Mouse (Mus musculus): ENCODE data around the gene Pnldc1. TPM values are rescaled to one million over a fixed set of nuclear protein-coding genes. Genes with fewer than 3 reads are reported as not detected.

Gene Pnldc1
- total and polyA plus RNA-seq, 2 experiments: 1.3 to 1.5 TPM

DNA sequence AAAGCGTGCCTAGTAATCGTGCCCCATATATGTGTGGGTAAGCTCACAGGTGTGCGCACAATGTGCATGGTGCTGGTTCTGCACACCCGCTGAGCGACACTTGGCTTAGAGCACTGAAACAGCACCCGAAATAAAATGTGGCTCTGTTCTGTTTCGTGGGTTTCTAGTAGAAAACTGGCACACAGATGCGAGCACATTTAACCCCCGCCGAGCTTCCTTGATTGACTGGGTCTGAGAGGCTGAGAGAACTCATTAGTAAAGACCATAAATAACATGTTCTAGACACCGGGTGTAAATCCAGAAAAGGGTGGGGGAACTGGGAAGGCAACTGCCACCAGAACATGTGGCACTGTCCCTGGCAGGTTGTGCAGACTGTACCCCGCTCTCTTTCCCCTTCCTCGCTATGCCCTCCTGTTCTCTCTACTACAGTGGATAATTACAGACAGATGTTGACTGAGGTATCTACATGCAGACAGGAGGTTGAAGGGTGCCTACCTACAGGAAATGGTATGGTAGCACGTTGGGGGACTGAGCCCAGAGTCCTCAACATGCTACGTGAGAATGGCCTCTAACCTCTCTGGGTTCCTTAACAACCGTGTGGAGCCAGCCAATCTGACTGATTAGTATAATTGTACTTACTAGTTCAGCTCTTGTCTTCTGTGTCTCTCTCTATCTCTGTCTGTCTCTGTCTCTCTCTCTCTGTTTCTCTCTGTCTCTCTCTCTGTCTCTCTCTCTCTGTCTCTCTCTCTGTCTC, 37.6 kb downstream of the Pnldc1 start:
- H3K79me2 ChIP-seq (ENCODE audit: control insufficient read depth, insufficient read depth, low read length): no peaks in the 10 kb centered on the region
- no peak overlapping the region for H3K4me3 ChIP-seq (ENCODE audit: insufficient read depth, low read depth, low read length)
- H3K36me3 ChIP-seq (ENCODE audit: control insufficient read depth, insufficient read depth, low read length): no peaks in the 10 kb centered on the region
- DNase-seq (ENCODE audit: extremely low read depth, low read depth, low spot score): no peak
- H3K4me1 ChIP-seq (ENCODE audit: control insufficient read depth, insufficient read depth, low read length): no peaks in the 10 kb centered on the region
- H3K9ac ChIP-seq (ENCODE audit: low read depth, low read length): no peak overlapping the region
- WGBS: 71% methylated on average over 16 of the region's 16 CpGs
- H3K27me3 ChIP-seq (ENCODE audit: control insufficient read depth, insufficient read depth, low read length): 0 out of 2 replicates have a peak, but pooled peaks cover 3% of the 10 kb centered on the region
- no peak overlapping the region for H3K27ac ChIP-seq (replicated peaks; ENCODE audit: insufficient read depth, low read depth, low read length)
- TF ChIP-seq POLR2A (IDR thresholded peaks at IDR 0.05; ENCODE audit: extremely low read depth, insufficient read depth, low read length): no peak

- Histone ChIP-seq H3K4me3 (ENCODE audit: insufficient read depth, low read depth, low read length) (no peak overlapping the region), H3K9ac (ENCODE audit: low read depth, low read length) (no peak overlapping the region), H3K4me1 (ENCODE audit: control insufficient read depth, insufficient read depth, low read length) (no peaks in the 10 kb centered on the region), H3K27me3 (ENCODE audit: control insufficient read depth, insufficient read depth, low read length) (no peaks in the 10 kb centered on the region), H3K27ac (replicated peaks; ENCODE audit: insufficient read depth, low read depth, low read length) (no peak overlapping the region), H3K36me3 (ENCODE audit: control insufficient read depth, insufficient read depth, low read length) (no peaks in the 10 kb centered on the region), H3K79me2 (ENCODE audit: control insufficient read depth, insufficient read depth, low read length) (no peaks in the 10 kb centered on the region)
- no peak for DNase-seq (ENCODE audit: extremely low read depth, low read depth, low spot score)
- TF ChIP-seq POLR2A (IDR thresholded peaks at IDR 0.05; ENCODE audit: extremely low read depth, insufficient read depth, low read length) (no peak), CTCF (IDR thresholded peaks at IDR 0.05; ENCODE audit: low read depth, low read length) (no peak)
- WGBS: 40% methylated on average over 4 of the region's 4 CpGs
Observed at GRCm38 (mm10) chr17:12868640-12869039, 41.4 kb downstream of the Pnldc1 start.

GRCm38 (mm10) chr17:12868043-12868442, 42.0 kb downstream of the Pnldc1 start, which contains the start of gene Mas1:
Gene Mas1 (minus strand): TSS chr17:12868143.
- Histone ChIP-seq H3K36me3 (ENCODE audit: control insufficient read depth, insufficient read depth, low read length) (no peaks in the 10 kb centered on the region), H3K4me3 (ENCODE audit: insufficient read depth, low read depth, low read length) (no peak within 1 kb of the TSS), H3K4me1 (ENCODE audit: control insufficient read depth, insufficient read depth, low read length) (no peaks in the 10 kb centered on the region), H3K27me3 (ENCODE audit: control insufficient read depth, insufficient read depth, low read length) (no peaks in the 10 kb centered on the region), H3K79me2 (ENCODE audit: control insufficient read depth, insufficient read depth, low read length) (no peaks in the 10 kb centered on the region), H3K9ac (ENCODE audit: low read depth, low read length) (no peak within 1 kb of the TSS), H3K27ac (replicated peaks; ENCODE audit: insufficient read depth, low read depth, low read length) (no peak within 1 kb of the TSS)
- WGBS: 61% methylated on average over 2 of the region's 2 CpGs
- no peak for DNase-seq (ENCODE audit: extremely low read depth, low read depth, low spot score)
- no peak for TF ChIP-seq POLR2A (IDR thresholded peaks at IDR 0.05; ENCODE audit: extremely low read depth, insufficient read depth, low read length)
- TF ChIP-seq CTCF (IDR thresholded peaks at IDR 0.05; ENCODE audit: low read depth, low read length): no peak

DNA sequence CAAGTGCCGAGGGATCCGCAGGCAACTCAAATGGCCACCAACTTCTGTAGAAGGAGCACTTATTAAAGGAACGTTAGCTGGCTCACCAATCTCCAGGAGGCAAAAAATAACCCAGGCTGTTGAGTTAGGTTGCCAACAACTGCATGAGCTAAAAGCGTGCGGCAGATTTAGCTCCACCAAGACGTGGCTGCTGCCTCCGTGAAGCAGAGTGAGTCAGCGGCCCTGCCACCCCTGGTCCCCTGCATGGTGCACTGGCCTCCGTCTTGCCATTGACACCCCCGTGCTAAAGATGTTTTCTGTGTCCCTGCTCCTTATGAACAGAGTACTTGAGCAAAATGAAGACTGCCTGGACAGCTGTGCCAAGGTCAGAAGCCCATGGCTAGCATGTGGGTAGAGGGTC, 43.2 kb downstream of the Pnldc1 start:
- Histone ChIP-seq H3K9ac (ENCODE audit: low read depth, low read length) (no peak overlapping the region), H3K27me3 (ENCODE audit: control insufficient read depth, insufficient read depth, low read length) (no peaks in the 10 kb centered on the region), H3K4me1 (ENCODE audit: control insufficient read depth, insufficient read depth, low read length) (no peaks in the 10 kb centered on the region), H3K27ac (replicated peaks; ENCODE audit: insufficient read depth, low read depth, low read length) (no peak overlapping the region), H3K4me3 (ENCODE audit: insufficient read depth, low read depth, low read length) (no peak overlapping the region), H3K36me3 (ENCODE audit: control insufficient read depth, insufficient read depth, low read length) (no peaks in the 10 kb centered on the region), H3K79me2 (ENCODE audit: control insufficient read depth, insufficient read depth, low read length) (no peaks in the 10 kb centered on the region)
- WGBS: 85% methylated on average over 10 of the region's 10 CpGs
- TF ChIP-seq POLR2A (IDR thresholded peaks at IDR 0.05; ENCODE audit: extremely low read depth, insufficient read depth, low read length): no peak
- no peak for TF ChIP-seq CTCF (IDR thresholded peaks at IDR 0.05; ENCODE audit: low read depth, low read length)
- no peak for DNase-seq (ENCODE audit: extremely low read depth, low read depth, low spot score)

- H3K4me1 ChIP-seq (ENCODE audit: control insufficient read depth, insufficient read depth, low read length): no peaks in the 10 kb centered on the region
- H3K79me2 ChIP-seq (ENCODE audit: control insufficient read depth, insufficient read depth, low read length): no peaks in the 10 kb centered on the region
- no peak overlapping the region for H3K27ac ChIP-seq (replicated peaks; ENCODE audit: insufficient read depth, low read depth, low read length)
- no peak for DNase-seq (ENCODE audit: extremely low read depth, low read depth, low spot score)
- no peak for TF ChIP-seq POLR2A (IDR thresholded peaks at IDR 0.05; ENCODE audit: extremely low read depth, insufficient read depth, low read length)
- no peak overlapping the region for H3K4me3 ChIP-seq (ENCODE audit: insufficient read depth, low read depth, low read length)
- WGBS: 75% methylated on average over 3 of the region's 3 CpGs
- no peak overlapping the region for H3K9ac ChIP-seq (ENCODE audit: low read depth, low read length)
- H3K27me3 ChIP-seq (ENCODE audit: control insufficient read depth, insufficient read depth, low read length): no peaks in the 10 kb centered on the region
- no peaks in the 10 kb centered on the region for H3K36me3 ChIP-seq (ENCODE audit: control insufficient read depth, insufficient read depth, low read length)
Observed at GRCm38 (mm10) chr17:12865407-12865806, 44.6 kb downstream of the Pnldc1 start.

DNA sequence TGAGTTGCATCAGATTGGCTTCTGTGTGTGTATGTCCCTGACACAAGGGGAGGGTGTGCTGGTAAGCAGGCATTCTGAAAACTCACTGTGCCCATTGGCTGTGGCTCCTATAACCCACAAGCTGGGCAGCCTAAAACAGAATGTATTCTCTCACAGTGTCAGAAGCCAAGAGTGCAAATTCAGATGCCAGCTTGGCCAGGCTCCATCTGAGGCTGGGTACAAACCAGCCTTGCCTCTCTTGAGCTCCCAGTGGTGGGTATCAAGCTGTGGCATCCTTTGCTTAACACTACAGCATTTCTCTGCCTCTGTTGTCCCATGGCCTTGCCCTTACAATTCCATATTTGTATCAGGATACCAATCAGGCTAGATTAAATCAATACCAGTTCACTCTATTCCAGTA, 45.9 kb downstream of the Pnldc1 start:
- H3K27me3 ChIP-seq (ENCODE audit: control insufficient read depth, insufficient read depth, low read length): no peaks in the 10 kb centered on the region
- no peak overlapping the region for H3K9ac ChIP-seq (ENCODE audit: low read depth, low read length)
- TF ChIP-seq POLR2A (IDR thresholded peaks at IDR 0.05; ENCODE audit: extremely low read depth, insufficient read depth, low read length): no peak
- TF ChIP-seq CTCF (IDR thresholded peaks at IDR 0.05; ENCODE audit: low read depth, low read length): no peak
- no peaks in the 10 kb centered on the region for H3K79me2 ChIP-seq (ENCODE audit: control insufficient read depth, insufficient read depth, low read length)
- no peak overlapping the region for H3K27ac ChIP-seq (replicated peaks; ENCODE audit: insufficient read depth, low read depth, low read length)
- H3K36me3 ChIP-seq (ENCODE audit: control insufficient read depth, insufficient read depth, low read length): no peaks in the 10 kb centered on the region
- no peak overlapping the region for H3K4me3 ChIP-seq (ENCODE audit: insufficient read depth, low read depth, low read length)
- DNase-seq (ENCODE audit: extremely low read depth, low read depth, low spot score): no peak
- H3K4me1 ChIP-seq (ENCODE audit: control insufficient read depth, insufficient read depth, low read length): no peaks in the 10 kb centered on the region
